Mouse (Mus musculus) E14TG2a.4 (cell line): ENCODE data around the gene Cldn6.

Source experiments
- CTCF ChIP-seq: conservative IDR thresholded peaks from 2 replicates; pipeline ENCODE4 v1.5.1; 2014; ENCODE audit warnings: low read length
- NANOG ChIP-seq: IDR thresholded peaks from 2 replicates; pipeline ENCODE4 v1.6.1; 2014; ENCODE audit warnings: borderline replicate concordance, low read length, mixed read lengths
- POU5F1 ChIP-seq: IDR thresholded peaks from 2 replicates; pipeline ENCODE4 v1.6.1; 2014; ENCODE audit warnings: low read length, borderline replicate concordance

- no peak for TF ChIP-seq CTCF
- TF ChIP-seq NANOG: no peak
- TF ChIP-seq POU5F1: no peak
These were observed 25.7 kb upstream of the Cldn6 start for GRCm38 (mm10) chr17:23653324-23653723.
